Mouse (Mus musculus) lung, adult 2 months (tissue): ENCODE data around the gene Toe1.

Experiments
- CTCF ChIP-seq: fragments of 200-500 bp; IDR thresholded peaks from 2 replicates; pipeline ENCODE4 v1.5.1; 2011; ENCODE audit warnings: mild to moderate bottlenecking, low read length, control low read depth; ENCODE audit not compliant: insufficient read depth
- POLR2A ChIP-seq: fragments of 200-500 bp; IDR thresholded peaks from 2 replicates; pipeline ENCODE4 v1.6.1; 2011; ENCODE audit warnings: low read depth, mild to moderate bottlenecking, control low read depth, low read length, borderline replicate concordance; ENCODE audit errors: extremely low read depth

DNA sequence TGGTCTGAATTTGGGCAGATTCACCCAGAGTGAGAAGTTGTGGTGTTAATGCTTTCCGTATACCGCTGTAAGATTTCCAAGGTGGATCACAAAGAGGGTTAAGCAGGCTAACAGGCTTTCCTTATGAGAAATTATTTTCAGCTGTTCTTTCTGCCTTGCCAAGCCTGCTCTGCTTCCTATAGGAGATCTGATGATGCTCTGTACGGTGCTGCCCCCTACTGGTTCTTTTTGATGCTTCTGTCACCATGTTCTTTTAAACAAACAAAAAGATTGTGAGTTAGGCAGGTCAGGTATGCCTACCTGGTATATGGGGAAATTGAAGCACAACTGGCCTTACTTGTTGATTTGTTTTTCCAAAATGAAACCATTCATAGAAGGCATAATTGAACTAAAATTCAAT is 18.5 kb downstream of the Toe1 start:
- TF ChIP-seq CTCF, result peak; percentile 28; the same call in 1 of the 2 replicates
- no peak for TF ChIP-seq POLR2A
